ENCODE assay signal across 12 mouse cellular contexts in genomic region chr13:44580767-44581166, GRCm38 (mm10).
DNase-seq lines count a peak whose midpoint lies in the region; ATAC-seq and TF ChIP-seq lines count a peak whose summit lies in the region.
"Had no signal": no experiment of that assay in that cellular context is flagged by ENCODE, and none has a peak within 500 bp of the region (broad histone marks: within the 10 kb centered on the region; RNA-seq: fewer than 3 reads in every experiment).

No protein-coding gene starts in this region.

- no peak overlapping the region; the same call in 1 of the 2 replicates for H3K9ac ChIP-seq in heart, postnatal 0 days (replicated peaks; ENCODE audit: low read depth, low read length)
- H3K9ac ChIP-seq in forebrain, embryonic 14.5 days (ENCODE audit: low read length) = no peak overlapping the region
- H3K9ac ChIP-seq in kidney, embryonic 16.5 days (replicated peaks; ENCODE audit: low read length) = no peak overlapping the region
- H3K9ac ChIP-seq: neural tube, embryonic 13.5 days had no signal

- no peak for TF ChIP-seq POLR2A in brain, embryonic 14.5 days (IDR thresholded peaks at IDR 0.05; ENCODE audit: borderline replicate concordance, extremely low read depth, insufficient read depth, insufficient read length, poor library complexity, severe bottlenecking)
- no peak for TF ChIP-seq POLR2A in small intestine, adult 2 months (IDR thresholded peaks at IDR 0.05; ENCODE audit: low read depth, low read length)

- 17% methylated on average over 9 of the region's 9 CpGs for WGBS in heart, postnatal 0 days
- 18% methylated on average over 9 of the region's 9 CpGs for WGBS in forebrain, embryonic 14.5 days
- WGBS in small intestine, adult 2 months = 12% methylated on average over 9 of the region's 9 CpGs
- WGBS in kidney, embryonic 16.5 days = 45% methylated on average over 9 of the region's 9 CpGs

- peak overlapping the region; percentile 32 for H3K4me2 ChIP-seq in heart, postnatal 0 days (ENCODE audit: low read depth, low read length)
- peak overlapping the region; percentile 29 for H3K4me2 ChIP-seq in forebrain, embryonic 14.5 days (ENCODE audit: low read length)
- H3K4me2 ChIP-seq in kidney, embryonic 16.5 days (replicated peaks; ENCODE audit: low read depth, low read length) = no peak overlapping the region
- H3K4me2 ChIP-seq: neural tube, embryonic 13.5 days had no signal

- H3K4me1 ChIP-seq in heart, postnatal 0 days (ENCODE audit: control insufficient read depth, insufficient read depth) = peaks cover 30% of the 10 kb centered on the region
- peaks cover 20% of the 10 kb centered on the region for H3K4me1 ChIP-seq in forebrain, embryonic 14.5 days (ENCODE audit: control insufficient read depth, insufficient read depth, low read length)
- no peaks in the 10 kb centered on the region; the same call in 1 of the 2 replicates for H3K4me1 ChIP-seq in small intestine, adult 2 months (ENCODE audit: control insufficient read depth, insufficient read depth, insufficient read length, low read length)
- H3K4me1 ChIP-seq in kidney, embryonic 16.5 days (ENCODE audit: insufficient read depth, low read length) = peaks cover 30% of the 10 kb centered on the region

- H3K36me3 ChIP-seq in heart, postnatal 0 days (replicated peaks; ENCODE audit: control insufficient read depth, insufficient read depth, low read length) = no peaks in the 10 kb centered on the region
- no peaks in the 10 kb centered on the region for H3K36me3 ChIP-seq in forebrain, embryonic 14.5 days (ENCODE audit: control insufficient read depth, insufficient read depth, low read length)
- no peaks in the 10 kb centered on the region for H3K36me3 ChIP-seq in small intestine, adult 2 months (ENCODE audit: control insufficient read depth, insufficient read depth, low read length)
- no peaks in the 10 kb centered on the region for H3K36me3 ChIP-seq in kidney, embryonic 16.5 days (ENCODE audit: insufficient read depth, low read length)
- H3K36me3 ChIP-seq: G1E; neural tube, embryonic 13.5 days had no signal

- TF ChIP-seq EP300 in heart, postnatal 0 days (IDR thresholded peaks at IDR 0.05; ENCODE audit: low read depth) = no peak

- DNase-seq in heart, postnatal 0 days (ENCODE audit: low spot score) = no peak
- DNase-seq in heart, adult 11 months = no peak
- peak; percentile 28 for DNase-seq in brain, embryonic 14.5 days (ENCODE audit: low read depth)
- DNase-seq in forebrain, embryonic 14.5 days (ENCODE audit: low spot score) = peak; percentile 21
- DNase-seq: gastrocnemius, postnatal 25 days; kidney, adult 18-20 months; right cerebral cortex, postnatal 25 days had no signal

- H3K4me3 ChIP-seq in heart, postnatal 0 days (ENCODE audit: low read depth, low read length) = no peak overlapping the region
- no peak overlapping the region for H3K4me3 ChIP-seq in forebrain, embryonic 14.5 days (ENCODE audit: low read depth, low read length)
- H3K4me3 ChIP-seq in small intestine, adult 2 months (ENCODE audit: low read depth, low read length) = no peak overlapping the region
- no peak overlapping the region for H3K4me3 ChIP-seq in kidney, embryonic 16.5 days (ENCODE audit: low read length)
- H3K4me3 ChIP-seq: neural tube, embryonic 13.5 days had no signal

- TF ChIP-seq CTCF in heart, postnatal 0 days (IDR thresholded peaks at IDR 0.05; ENCODE audit: low read depth) = 0 out of 2 replicates have a peak, but pooled peaks have one; percentile 1
- TF ChIP-seq CTCF in brain, embryonic 14.5 days (IDR thresholded peaks at IDR 0.05; ENCODE audit: borderline replicate concordance, extremely low read depth, insufficient read depth, insufficient read length) = no peak
- peak; percentile 19; the same call in 1 of the 2 replicates for TF ChIP-seq CTCF in small intestine, adult 2 months (IDR thresholded peaks at IDR 0.05; ENCODE audit: extremely low read depth, insufficient read length, insufficient replicate concordance, low read depth, low read length)

- ATAC-seq in heart, postnatal 0 days (ENCODE audit: insufficient read depth, low read depth) = no peak
- no peak for ATAC-seq in forebrain, embryonic 14.5 days
- no peak for ATAC-seq in erythroid progenitor cell, adult 5-6 weeks (replicated peaks; ENCODE audit: low FRiP score, poor library complexity, severe bottlenecking)
- ATAC-seq in kidney, embryonic 16.5 days (ENCODE audit: low FRiP score, low TSS enrichment) = no peak

- peaks cover 8% of the 10 kb centered on the region for H3K9me3 ChIP-seq in heart, postnatal 0 days (replicated peaks; ENCODE audit: control insufficient read depth, low read length)
- peaks cover 5% of the 10 kb centered on the region; the same call in 1 of the 2 replicates for H3K9me3 ChIP-seq in forebrain, embryonic 14.5 days (replicated peaks; ENCODE audit: control insufficient read depth, low read length)
- H3K9me3 ChIP-seq in kidney, embryonic 16.5 days (ENCODE audit: low read length) = peaks cover 6% of the 10 kb centered on the region
- H3K9me3 ChIP-seq: G1E had no signal

- H3K27ac ChIP-seq in heart, postnatal 0 days (ENCODE audit: low read depth) = peak overlapping the region; percentile 65
- H3K27ac ChIP-seq in forebrain, embryonic 14.5 days (ENCODE audit: low read depth, low read length) = no peak overlapping the region
- H3K27ac ChIP-seq in small intestine, adult 2 months (ENCODE audit: insufficient read depth, low read depth, low read length) = no peak overlapping the region
- H3K27ac ChIP-seq in kidney, embryonic 16.5 days (ENCODE audit: low read length) = no peak overlapping the region
- H3K27ac ChIP-seq: neural tube, embryonic 13.5 days had no signal

- H3K27me3 ChIP-seq in heart, postnatal 0 days (ENCODE audit: control insufficient read depth, insufficient read depth, low read length) = no peaks in the 10 kb centered on the region
- no peaks in the 10 kb centered on the region for H3K27me3 ChIP-seq in forebrain, embryonic 14.5 days (replicated peaks; ENCODE audit: control insufficient read depth, insufficient read depth, low read length)
- H3K27me3 ChIP-seq in small intestine, adult 2 months (ENCODE audit: control insufficient read depth, insufficient read depth, low read length) = no peaks in the 10 kb centered on the region
- H3K27me3 ChIP-seq in kidney, embryonic 16.5 days (ENCODE audit: insufficient read depth, low read length) = no peaks in the 10 kb centered on the region
- H3K27me3 ChIP-seq: neural tube, embryonic 13.5 days had no signal

Comparison
In these comparisons a context has a peak if more than half of its experiments do, and no peak if none do; other contexts are left out.
1. DNase-seq: peak in brain, embryonic 14.5 days (single experiment) and forebrain, embryonic 14.5 days (single experiment); none in heart, postnatal 0 days (single experiment) and heart, adult 11 months (single experiment).